Mouse (Mus musculus) testis, postnatal 14 days (tissue): ENCODE results near the gene Pga5.
A peak's percentile ranks its signal among the peaks of the same experiment; 100 is the strongest.

Source experiments
- DNase-seq: peaks from one replicate; pipeline ENCODE4 v3.0.0; 2021; ENCODE audit warnings: low spot score

Pga5 gene

DNA sequence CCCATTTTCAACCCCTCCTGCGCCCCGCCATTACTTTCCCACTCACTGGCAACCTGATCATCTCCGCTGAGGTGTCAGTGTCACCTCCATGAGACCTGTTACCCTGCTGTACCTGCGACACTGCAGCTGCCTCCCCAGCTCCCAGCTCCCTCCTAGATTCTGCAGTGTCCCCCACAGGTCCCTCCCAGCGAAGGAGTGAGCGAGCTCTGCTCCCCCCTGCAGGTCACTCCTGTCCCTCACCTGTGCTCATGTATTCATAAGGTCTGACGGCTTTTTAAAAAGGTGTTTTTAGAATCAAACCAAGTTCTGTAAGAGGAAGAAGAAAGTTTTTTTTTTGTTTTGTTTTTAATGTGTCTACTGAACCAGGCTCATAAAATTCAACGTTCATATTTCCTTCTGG is 24.3 kb upstream of the Pga5 start:
- DNase-seq: no peak

DNA sequence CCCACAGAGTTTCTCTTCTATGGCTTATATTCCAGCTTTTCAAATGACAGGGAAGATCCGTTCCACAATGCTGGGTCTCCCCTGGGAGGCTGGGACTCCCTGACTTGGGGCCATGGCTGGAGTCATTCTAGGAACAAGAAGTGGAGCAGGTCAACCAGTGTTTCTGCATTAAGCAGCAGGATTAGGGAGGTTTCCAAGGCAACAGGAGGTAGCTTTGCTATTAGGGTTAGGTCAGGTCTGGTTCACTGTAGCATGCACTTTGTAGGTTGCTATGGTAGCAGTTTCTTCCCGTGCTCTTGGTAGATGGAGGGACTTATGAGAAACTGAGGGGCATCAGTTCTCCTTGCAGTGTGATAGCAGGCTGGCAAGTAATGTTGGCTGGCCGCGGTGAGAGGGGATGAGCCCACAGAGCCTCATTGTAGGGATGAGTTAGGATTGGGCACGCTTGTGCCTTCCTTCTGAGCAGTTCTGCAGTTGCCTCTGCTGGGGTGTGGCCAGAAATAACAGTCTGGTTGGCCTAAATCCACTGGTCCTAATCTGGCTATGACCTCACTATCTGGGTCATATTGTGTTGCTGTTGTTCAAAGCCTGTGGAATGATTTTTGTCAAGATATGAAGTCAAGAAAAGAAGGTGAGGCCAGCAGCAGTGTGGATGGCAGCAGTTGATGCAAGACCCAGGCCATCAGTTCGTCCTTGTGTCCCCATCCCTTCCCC is 23.3 kb upstream of the Pga5 start:
- no peak for DNase-seq

DNA sequence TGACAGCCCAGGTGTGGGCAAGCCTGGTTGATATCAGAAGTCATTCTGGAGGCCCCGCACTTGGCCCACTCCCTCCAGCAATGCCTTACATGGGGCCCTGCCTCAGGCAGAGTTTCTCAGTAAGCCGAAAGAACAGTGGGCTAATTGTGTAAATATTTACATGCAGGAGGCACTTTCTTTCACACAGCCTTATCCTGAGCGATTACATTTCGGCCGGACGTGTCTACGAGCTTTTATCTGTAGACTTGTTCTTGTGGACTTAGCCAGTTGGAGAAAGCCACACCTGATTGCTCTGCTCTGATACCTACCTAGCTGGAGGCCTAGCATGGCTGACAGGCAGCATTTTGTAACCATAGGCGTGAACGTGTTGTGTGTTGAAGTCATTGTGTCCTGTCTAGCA is 22.0 kb upstream of the Pga5 start:
- no peak for DNase-seq

DNA sequence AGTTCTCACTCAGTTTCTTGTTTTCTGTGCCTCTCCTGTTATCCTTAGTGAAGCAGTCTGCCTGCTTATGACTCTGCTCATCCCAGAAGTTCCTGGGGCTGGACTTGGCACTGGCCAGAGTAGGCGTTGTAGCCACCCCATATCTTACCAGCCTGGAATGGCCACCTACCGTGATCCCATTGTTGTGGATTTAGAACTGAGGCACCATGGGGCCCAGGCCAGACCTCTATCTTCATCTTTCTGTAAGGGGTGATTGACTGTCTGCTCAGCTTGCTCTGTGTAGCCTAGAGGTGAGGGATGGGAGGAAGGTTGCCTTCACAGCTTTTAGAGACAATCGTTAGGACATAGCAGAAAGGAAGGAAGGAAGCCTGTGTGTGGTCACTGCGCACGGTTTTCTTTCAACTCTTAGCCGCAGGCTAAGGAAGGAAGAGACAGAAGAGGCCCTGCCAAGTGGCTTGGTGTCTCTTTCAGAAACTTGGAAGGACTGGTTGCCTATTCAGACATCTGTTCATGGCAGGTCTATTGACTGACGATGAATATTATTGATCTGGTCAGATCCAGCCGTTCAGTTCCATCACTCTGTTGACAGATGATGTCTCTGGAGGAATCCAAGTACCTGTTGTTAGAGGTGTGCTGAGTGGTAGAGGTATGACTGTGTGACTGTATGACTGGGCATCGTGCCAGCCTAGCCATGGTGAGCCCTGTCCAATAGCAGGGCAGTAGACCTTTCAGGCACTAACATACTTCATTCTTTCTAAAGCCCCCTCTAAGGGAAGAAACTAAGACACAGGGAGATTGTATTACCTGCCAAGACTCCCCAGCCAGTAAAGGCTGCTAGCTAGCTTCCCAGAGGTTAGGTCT is 20.5 kb upstream of the Pga5 start:
- no peak for DNase-seq

DNA sequence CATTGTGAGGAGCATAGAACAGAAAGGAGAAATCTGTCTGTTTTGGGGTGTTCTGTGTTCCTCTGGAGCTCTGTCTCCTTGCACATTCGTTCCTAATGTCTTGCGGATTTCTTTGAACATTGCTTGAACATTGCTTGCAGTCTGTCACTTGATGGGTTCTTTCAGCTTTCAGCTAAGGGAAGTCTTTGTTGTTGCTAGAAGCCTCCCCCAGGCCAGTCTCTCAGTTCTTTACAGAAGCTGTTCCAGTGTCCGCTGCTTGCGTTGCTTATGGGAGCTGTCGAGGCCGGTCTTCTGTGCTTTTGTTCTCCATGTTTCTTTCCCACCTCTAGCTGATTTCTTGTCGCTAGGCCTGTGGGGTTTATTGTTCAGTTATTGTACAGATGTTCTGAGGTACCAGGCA is 17.9 kb upstream of the Pga5 start:
- no peak for DNase-seq

- DNase-seq: no peak
Measured at GRCm38 (mm10) chr19:10693926-10694682, 16.2 kb upstream of the Pga5 start.

GRCm38 (mm10) chr19:10692361-10692760 is 14.5 kb upstream of the Pga5 start:
- DNase-seq: no peak

- no peak for DNase-seq
Measured at GRCm38 (mm10) chr19:10691660-10692059, 13.8 kb upstream of the Pga5 start.

- DNase-seq: no peak
Measured at GRCm38 (mm10) chr19:10691121-10691520, 13.2 kb upstream of the Pga5 start.

DNA sequence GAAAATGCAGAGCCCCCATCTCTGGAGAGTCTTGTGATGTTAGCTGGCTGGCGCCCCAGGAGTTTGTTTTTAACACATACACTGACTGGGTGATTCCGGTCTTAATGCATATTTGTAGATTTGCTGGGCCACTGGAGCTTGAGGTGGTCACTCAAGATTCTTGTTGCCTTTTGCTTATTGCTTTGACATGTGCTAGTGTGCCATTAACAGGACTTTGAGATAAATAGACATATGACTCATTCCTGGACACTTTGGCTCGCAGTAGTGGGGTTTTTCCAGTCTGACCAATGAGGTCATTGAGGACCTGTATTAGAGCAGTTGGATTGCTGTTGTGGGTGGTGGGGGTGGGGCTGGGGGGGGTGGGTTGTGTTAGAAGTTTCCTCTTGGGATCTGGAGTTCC is 12.5 kb upstream of the Pga5 start:
- no peak for DNase-seq

DNA sequence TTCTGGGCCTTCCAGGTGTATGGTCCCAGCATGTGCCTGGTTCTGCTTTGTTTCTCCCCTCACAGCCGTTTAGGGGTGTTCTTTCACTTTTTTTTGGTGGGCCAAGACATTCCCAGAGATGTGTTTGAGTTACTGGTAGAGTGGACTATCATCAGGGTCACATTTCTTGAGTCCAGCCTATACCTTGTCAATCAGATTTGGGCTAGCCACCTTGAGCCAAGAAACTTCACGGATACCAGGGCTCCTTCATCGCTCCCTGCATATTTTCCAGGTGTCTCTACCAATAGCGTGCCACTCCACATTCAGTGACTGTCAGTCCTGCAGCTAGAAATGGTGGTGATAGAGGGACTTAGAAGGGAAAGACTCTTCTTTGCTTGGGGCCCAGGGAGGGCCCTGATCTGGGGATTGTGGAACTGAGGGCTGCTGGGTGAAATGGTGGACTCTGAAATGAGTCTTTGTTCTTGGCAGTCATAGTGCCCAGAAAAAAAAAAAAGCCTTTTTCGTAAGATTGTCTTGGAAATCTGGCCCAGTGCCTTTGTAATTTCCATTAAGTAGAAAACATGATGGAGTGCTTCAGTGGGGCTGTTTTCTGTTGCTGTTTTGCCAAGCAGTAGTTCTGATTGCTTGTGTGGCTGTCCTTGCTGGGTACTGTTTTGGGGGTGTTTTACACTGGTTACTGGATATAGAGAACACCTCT is 11.7 kb upstream of the Pga5 start:
- DNase-seq: no peak

- DNase-seq: peak; percentile 92
Measured at GRCm38 (mm10) chr19:10688537-10689352, 10.9 kb upstream of the Pga5 start, which contains the start of gene Vps37c. TSS of gene Vps37c (plus strand) at chr19:10688735.

DNA sequence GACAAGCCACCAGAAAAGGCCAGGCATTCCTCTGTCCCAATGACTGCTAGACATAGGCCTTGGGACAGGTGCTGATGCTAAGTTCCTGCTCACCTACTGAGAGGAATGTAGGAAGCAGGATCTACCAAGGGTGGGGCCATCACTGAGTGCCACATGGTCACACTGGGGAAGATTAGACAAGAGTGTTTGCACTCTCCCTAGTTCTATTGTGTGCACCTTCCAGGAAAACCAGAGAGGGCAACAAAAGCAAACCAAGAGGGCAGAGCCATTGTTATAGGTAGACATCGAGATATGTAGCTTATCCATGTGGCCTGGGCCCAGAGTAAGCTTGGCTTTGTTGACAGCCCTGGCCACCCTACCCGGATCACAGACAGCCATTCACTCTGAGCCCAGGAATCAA is 7.9 kb upstream of the Pga5 start:
- no peak for DNase-seq

GRCm38 (mm10) chr19:10685081-10685480 is 7.2 kb upstream of the Pga5 start:
- no peak for DNase-seq

DNA sequence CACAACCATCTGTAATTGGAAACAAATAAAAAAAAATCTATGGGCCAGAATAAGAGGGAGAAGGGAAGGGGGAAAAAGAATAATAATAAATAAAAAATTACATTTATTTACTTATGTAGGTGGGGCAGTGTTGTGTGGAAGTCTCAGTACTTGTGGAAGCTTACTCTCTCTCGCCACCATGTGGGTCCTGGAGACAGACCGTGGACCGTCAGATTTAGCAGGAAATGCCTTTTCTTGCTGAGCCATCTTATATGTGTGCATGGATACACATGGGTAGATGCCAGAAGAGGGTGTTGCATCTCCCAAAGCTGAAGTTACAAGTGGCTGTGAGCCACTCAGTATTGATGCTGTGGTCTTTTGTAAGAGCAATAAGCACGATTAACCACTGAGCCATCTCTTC is 3.7 kb upstream of the Pga5 start:
- no peak for DNase-seq

- DNase-seq: no peak
Measured at GRCm38 (mm10) chr19:10678772-10679067, 849 bp upstream of the Pga5 start.

- no peak for DNase-seq
Measured at GRCm38 (mm10) chr19:10676656-10677055, 1.2 kb downstream of the Pga5 start.

DNA sequence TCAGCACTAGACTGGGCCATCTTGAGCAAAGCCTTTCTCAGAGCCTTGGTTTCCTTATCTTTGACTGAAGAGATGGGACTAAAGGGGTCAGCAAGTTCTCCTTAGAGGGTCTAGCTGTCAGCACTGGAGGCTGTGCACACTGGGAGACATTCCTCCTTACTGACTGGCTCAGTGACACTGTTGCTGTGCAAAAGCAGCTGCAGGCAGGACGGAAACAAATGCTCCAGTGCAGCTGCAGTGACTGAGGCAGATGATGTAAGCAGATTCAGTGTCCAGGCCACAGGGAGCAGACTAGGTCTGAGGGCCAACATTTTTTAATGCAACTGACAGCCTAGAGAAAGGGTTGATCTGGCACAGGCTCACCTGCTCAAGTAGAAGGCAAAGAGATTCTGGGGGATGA is 4.6 kb downstream of the Pga5 start:
- no peak for DNase-seq

GRCm38 (mm10) chr19:10671854-10672417 is 5.9 kb downstream of the Pga5 start:
- no peak for DNase-seq

GRCm38 (mm10) chr19:10671319-10671718 is 6.6 kb downstream of the Pga5 start:
- DNase-seq: no peak

DNA sequence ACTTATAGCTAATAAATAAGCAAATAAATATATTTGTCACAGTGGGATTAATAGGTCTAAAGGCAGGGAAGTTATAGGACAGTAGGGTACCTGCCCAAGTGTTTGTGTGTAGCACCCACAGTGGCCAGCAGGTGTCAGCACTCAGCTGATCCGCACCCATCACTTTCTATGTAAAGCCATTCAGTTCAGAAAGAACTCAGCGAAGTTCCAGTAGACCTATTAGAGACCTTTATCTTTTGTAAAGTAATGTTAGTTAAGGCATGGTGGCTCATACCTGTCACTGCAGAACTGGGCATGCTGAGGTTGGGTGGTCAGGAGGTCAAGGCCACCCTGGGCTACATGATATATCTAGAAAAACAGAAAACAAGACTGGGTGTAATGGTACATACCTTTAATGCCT is 12.4 kb downstream of the Pga5 start:
- no peak for DNase-seq
